Mouse (Mus musculus): ENCODE measurements around the gene Gm21958. TPM values are rescaled to one million over a fixed set of nuclear protein-coding genes. Genes with fewer than 3 reads are reported as not detected.

Gene Gm21958
- polyA plus RNA-seq, 1 experiment from 2014 or later, result 2.0 TPM

- Histone ChIP-seq H3K4me2 (replicated peaks) (no peak overlapping the region), H3K4me1 (no peaks in the 10 kb centered on the region), H3K9me3 (replicated peaks) (no peaks in the 10 kb centered on the region), H3K27me3 (no peaks in the 10 kb centered on the region), H3K36me3 (no peaks in the 10 kb centered on the region), H3K9ac (no peak overlapping the region), H3K4me3 (no peak overlapping the region), H3K27ac (no peak overlapping the region)
- 69% methylated on average over 13 of the region's 13 CpGs for WGBS
- no peak for ATAC-seq (ENCODE audit: low FRiP score)
Observed at GRCm38 (mm10) chr3:54672557-54673529, 41.3 kb downstream of the Gm21958 start.

DNA sequence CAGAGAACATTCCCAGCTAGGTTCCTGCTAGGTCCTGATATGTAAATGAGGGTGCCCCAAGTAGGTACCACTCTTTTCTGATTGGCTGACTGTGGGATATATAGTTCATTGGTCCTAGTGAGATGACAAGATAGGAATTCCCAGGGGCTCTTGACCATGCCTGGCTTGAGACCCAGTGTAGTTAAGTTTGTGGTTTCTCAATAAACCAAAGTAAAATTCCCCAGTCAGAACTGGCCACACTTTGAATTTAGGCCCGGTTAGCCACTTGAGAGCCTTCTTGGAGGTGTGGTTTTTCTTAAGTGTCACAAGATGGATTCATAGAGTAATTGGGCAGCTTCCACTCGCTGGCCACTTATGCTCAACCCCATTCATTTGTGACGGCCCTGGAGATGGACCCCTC is 42.0 kb downstream of the Gm21958 start:
- WGBS, result 79% methylated on average over 3 of the region's 3 CpGs
- no peak for ATAC-seq (ENCODE audit: low FRiP score)
- no peak overlapping the region for H3K4me3 ChIP-seq

GRCm38 (mm10) chr3:54669559-54669958 is 44.6 kb downstream of the Gm21958 start:
- Histone ChIP-seq H3K4me3 (no peak overlapping the region), H3K36me3 (no peaks in the 10 kb centered on the region), H3K27me3 (no peaks in the 10 kb centered on the region), H3K9me3 (replicated peaks) (no peaks in the 10 kb centered on the region), H3K27ac (no peak overlapping the region), H3K4me1 (no peaks in the 10 kb centered on the region), H3K9ac (no peak overlapping the region), H3K4me2 (replicated peaks) (no peak overlapping the region)
- ATAC-seq (ENCODE audit: low FRiP score), result no peak
- 84% methylated on average over 6 of the region's 6 CpGs for WGBS

More for the DNA sequence above, 42.0 kb downstream of the Gm21958 start:
- H3K27ac ChIP-seq, result no peak overlapping the region
- no peaks in the 10 kb centered on the region for H3K9me3 ChIP-seq (replicated peaks)
- no peaks in the 10 kb centered on the region for H3K27me3 ChIP-seq
- no peaks in the 10 kb centered on the region for H3K4me1 ChIP-seq
- H3K36me3 ChIP-seq, result no peaks in the 10 kb centered on the region
- H3K4me2 ChIP-seq (replicated peaks), result no peak overlapping the region
- H3K9ac ChIP-seq, result no peak overlapping the region

DNA sequence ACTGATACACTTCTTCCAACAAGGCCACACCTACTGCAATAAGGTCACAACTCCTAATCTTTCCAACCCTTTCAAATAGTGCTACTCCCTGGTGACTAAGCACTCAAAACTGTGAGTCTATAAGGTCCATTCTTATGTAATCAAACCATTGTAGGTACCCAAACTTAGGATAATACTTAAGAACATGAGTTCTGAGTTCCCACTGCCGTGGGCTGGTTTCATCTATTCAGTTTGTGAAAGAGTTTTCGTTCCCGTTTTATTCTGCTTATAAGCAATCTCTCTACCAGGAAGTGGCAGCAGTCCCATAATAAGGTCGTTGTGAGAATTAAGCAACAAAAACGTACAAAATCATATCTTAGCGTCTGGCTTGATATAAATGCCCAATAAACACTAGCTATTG is 45.4 kb downstream of the Gm21958 start:
- no peaks in the 10 kb centered on the region for H3K9me3 ChIP-seq (replicated peaks)
- WGBS, result 87% methylated on average over 6 of the region's 6 CpGs
- H3K27ac ChIP-seq, result no peak overlapping the region
- no peak overlapping the region for H3K4me2 ChIP-seq (replicated peaks)
- H3K4me1 ChIP-seq, result no peaks in the 10 kb centered on the region
- no peak for ATAC-seq (ENCODE audit: low FRiP score)
- H3K4me3 ChIP-seq, result no peak overlapping the region
- H3K9ac ChIP-seq, result no peak overlapping the region
- no peaks in the 10 kb centered on the region for H3K27me3 ChIP-seq
- no peaks in the 10 kb centered on the region for H3K36me3 ChIP-seq

GRCm38 (mm10) chr3:54668141-54668540 is 46.0 kb downstream of the Gm21958 start:
- H3K36me3 ChIP-seq, result no peaks in the 10 kb centered on the region
- 87% methylated on average over 3 of the region's 3 CpGs for WGBS
- no peak for ATAC-seq (ENCODE audit: low FRiP score)

More at GRCm38 (mm10) chr3:54668141-54668540, 46.0 kb downstream of the Gm21958 start:
- no peaks in the 10 kb centered on the region for H3K4me1 ChIP-seq
- H3K9ac ChIP-seq, result no peak overlapping the region
- H3K4me2 ChIP-seq (replicated peaks), result no peak overlapping the region
- H3K9me3 ChIP-seq (replicated peaks), result no peaks in the 10 kb centered on the region
- no peak overlapping the region for H3K27ac ChIP-seq
- H3K27me3 ChIP-seq, result no peaks in the 10 kb centered on the region
- no peak overlapping the region for H3K4me3 ChIP-seq

Other genes with a start within 250 kb of the Gm21958 start
- gene Supt20, start 21.5 kb downstream of the Gm21958 start, polyA plus RNA-seq (2016; fragmentation: Nextera tagmentation; extraction: Ambion mirVana), result 117 and 124 TPM in 2 replicates
- gene Exosc8, start 21.0 kb upstream of the Gm21958 start, polyA plus RNA-seq (2016; fragmentation: Nextera tagmentation; extraction: Ambion mirVana), result 89.6 and 89.8 TPM in 2 replicates
- 46.1 and 46.6 TPM in 2 replicates for gene Alg5, start 21.2 kb upstream of the Gm21958 start, polyA plus RNA-seq (2016; fragmentation: Nextera tagmentation; extraction: Ambion mirVana)
- gene Smad9, start 41.2 kb upstream of the Gm21958 start, polyA plus RNA-seq (2016; fragmentation: Nextera tagmentation; extraction: Ambion mirVana), result 0.66 and 0.70 TPM in 2 replicates
- 67.9 and 69.0 TPM in 2 replicates for gene Rfxap, start 93.4 kb upstream of the Gm21958 start, polyA plus RNA-seq (2016; fragmentation: Nextera tagmentation; extraction: Ambion mirVana)
- gene Sertm1, start 201.5 kb upstream of the Gm21958 start, polyA plus RNA-seq (2016; fragmentation: Nextera tagmentation; extraction: Ambion mirVana), result 0.67 and 0.73 TPM in 2 replicates